Mouse (Mus musculus) E14TG2a.4 (cell line): ENCODE measurements around the gene Ccdc144b.

ENCODE experiments used
- CTCF ChIP-seq: conservative IDR thresholded peaks from 2 replicates; pipeline ENCODE4 v1.5.1; 2014; ENCODE audit warnings: low read length
- NANOG ChIP-seq: IDR thresholded peaks from 2 replicates; pipeline ENCODE4 v1.6.1; 2014; ENCODE audit warnings: borderline replicate concordance, low read length, mixed read lengths

GRCm38 (mm10) chr3:35971149-35971548, 82.2 kb downstream of the Ccdc144b start:
- TF ChIP-seq CTCF (no peak), NANOG (no peak)
